Mouse (Mus musculus) neutrophil, adult 83 days (primary cell): ENCODE results near the gene Cmtm7. TPM values are rescaled to one million over a fixed set of nuclear protein-coding genes. Genes with fewer than 3 reads are reported as not detected.

ENCODE experiments used
- total RNA-seq, 2 experiments: library from RNA; stranded (reverse); gene quantifications; one replicate each; pipeline ENCODE4 v1.2.4; 2023

Cmtm7 gene
- total RNA-seq, result 100 to 1,000 TPM; 216 to 224 TPM

GRCm38 (mm10) chr9:114781526-114782212, at the start of gene Cmtm7:
Gene Cmtm7, minus strand, starts transcription at chr9:114781856.

DNA sequence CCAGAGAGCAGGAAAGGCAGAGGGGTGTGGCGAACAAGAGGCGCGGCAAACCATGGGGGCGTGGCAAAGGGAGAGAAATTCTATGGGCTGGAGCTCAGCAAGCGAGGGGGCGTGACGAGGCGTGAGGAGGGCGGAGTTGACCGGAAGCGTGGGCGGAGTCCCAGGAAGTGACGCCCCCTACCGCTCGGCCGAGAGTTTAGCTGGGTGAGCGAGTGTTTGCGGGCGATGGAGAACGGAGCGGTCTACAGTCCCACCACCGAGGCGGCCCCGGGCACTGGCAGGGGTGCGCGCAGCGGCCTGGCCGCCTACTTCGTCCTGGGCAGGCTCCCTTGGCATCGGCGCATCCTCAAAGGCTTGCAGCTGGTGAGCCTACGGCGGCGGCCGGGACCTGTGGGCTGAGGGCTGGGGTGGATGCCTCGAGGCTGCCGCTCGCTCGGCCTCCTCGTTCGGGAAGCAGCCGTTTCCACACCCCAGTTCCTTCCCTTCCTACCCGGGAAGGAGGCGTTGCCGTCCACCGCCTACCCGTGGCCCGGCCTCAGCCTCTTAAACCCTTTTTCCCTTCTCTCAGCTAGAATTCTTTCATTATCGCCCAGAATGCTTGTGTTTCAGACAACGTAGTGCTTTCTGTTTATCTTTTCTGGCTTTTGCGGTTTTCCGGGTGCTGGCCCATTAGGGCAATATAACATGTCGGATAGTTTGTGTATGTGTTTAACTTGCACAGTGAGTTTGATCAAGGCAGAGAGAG, 50.5 kb downstream of the Cmtm7 start, which contains the start of gene Cmtm6:
TSS of gene Cmtm6 (plus strand) at position 106 of the 745 bp plus-strand sequence.

Other genes with a start within 250 kb of the Cmtm7 start
- not detected for gene Trim71, start 217.5 kb downstream of the Cmtm7 start, total RNA-seq
- 10 to 100 TPM; 36.9 to 49.2 TPM for gene Cnot10, start 141.7 kb downstream of the Cmtm7 start, total RNA-seq
- 10 to 100 TPM; 38.2 to 47.4 TPM for gene Dync1li1, start 93.1 kb downstream of the Cmtm7 start, total RNA-seq
- 100 to 1,000 TPM; 166 to 190 TPM for gene Cmtm6, start 50.7 kb downstream of the Cmtm7 start, total RNA-seq
- gene Cmtm8, start 62.3 kb upstream of the Cmtm7 start, total RNA-seq, result under 1 TPM; 0.46 to 0.83 TPM
- gene Gpd1l, start 152.1 kb upstream of the Cmtm7 start, total RNA-seq, result 10 to 100 TPM; 26.0 to 29.9 TPM
- gene Osbpl10, start 196.7 kb upstream of the Cmtm7 start, total RNA-seq, result not detected
- 10 to 100 TPM in 1 of 2 experiments, 1 to 10 TPM in 1; 6.3 to 14.6 TPM for gene Rps27rt, start 200.9 kb upstream of the Cmtm7 start, total RNA-seq